Mouse (Mus musculus) mesoderm, embryonic 11.5 days (tissue): ENCODE measurements around the gene Ippk.

ENCODE experiments used
- DNase-seq: peaks from one replicate; pipeline ENCODE4 v3.0.0-alpha.2; 2012; ENCODE audit warnings: low read depth, low spot score

Ippk gene

DNA sequence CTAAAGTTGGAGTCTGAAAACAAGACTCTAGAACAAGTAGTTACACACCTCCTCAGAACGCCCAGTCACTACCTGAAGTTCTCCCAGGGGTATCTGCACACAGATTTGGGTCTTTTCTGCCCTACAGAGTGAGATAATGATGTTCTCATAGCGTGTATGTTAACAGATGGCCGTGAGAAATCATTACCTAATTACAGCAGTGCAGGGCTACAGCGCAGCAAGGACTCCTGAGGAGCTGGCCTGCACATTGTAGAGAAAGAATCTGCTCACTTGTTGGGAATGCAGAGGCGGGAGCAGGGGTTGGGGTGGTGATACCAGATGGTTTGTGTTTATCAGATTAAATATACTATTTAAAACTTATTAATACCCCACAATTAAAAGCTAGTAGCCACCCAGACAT is 59.5 kb downstream of the Ippk start:
- DNase-seq: no peak

DNA sequence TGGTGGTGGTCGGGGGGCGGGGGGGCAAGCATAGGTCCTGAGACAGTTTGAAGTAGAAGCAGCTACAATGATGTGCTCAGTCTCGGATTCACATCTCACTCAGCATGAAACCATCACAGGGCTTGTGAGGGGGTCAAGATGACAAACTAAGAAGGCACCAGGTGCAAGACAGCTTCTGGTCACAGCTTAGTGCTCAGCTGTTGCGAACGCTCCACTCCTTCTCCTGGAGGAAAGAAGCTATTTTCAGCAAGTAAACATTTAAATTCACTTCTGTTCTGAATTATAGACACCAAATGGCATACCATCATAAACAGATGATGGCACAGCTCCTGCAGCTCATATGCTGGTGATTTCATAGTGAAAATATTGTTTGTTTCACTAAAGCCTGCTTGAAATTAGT is 64.3 kb downstream of the Ippk start:
- DNase-seq: no peak

GRCm38 (mm10) chr13:49492376-49493368 is 71.6 kb downstream of the Ippk start, which contains the start of gene Tes3-ps:
Gene Tes3-ps (plus strand): TSS chr13:49493318.
- no peak for DNase-seq

- no peak for DNase-seq
Measured at GRCm38 (mm10) chr13:49504510-49504909, 83.5 kb downstream of the Ippk start, which contains the start of gene Ecm2. Gene Ecm2 (plus strand): TSS chr13:49504810.

GRCm38 (mm10) chr13:49505776-49506175 is 84.7 kb downstream of the Ippk start:
- DNase-seq: no peak

GRCm38 (mm10) chr13:49507176-49507575 is 86.1 kb downstream of the Ippk start:
- DNase-seq: no peak
